Mouse (Mus musculus): ENCODE measurements around the gene Gse1. TPM values are rescaled to one million over a fixed set of nuclear protein-coding genes. Genes with fewer than 3 reads are reported as not detected.
A peak's percentile ranks its signal among the peaks of the same experiment; 100 is the strongest.

Gse1 gene
- polyA plus RNA-seq, 1 experiment from 2014 or later: 6.8 TPM

- H3K4me2 ChIP-seq: no peak overlapping the region
- H3K27ac ChIP-seq: no peak overlapping the region
- no peak overlapping the region for H3K9ac ChIP-seq
These were observed 322.2 kb downstream of the Gse1 start for GRCm38 (mm10) chr8:120550430-120550829.

DNA sequence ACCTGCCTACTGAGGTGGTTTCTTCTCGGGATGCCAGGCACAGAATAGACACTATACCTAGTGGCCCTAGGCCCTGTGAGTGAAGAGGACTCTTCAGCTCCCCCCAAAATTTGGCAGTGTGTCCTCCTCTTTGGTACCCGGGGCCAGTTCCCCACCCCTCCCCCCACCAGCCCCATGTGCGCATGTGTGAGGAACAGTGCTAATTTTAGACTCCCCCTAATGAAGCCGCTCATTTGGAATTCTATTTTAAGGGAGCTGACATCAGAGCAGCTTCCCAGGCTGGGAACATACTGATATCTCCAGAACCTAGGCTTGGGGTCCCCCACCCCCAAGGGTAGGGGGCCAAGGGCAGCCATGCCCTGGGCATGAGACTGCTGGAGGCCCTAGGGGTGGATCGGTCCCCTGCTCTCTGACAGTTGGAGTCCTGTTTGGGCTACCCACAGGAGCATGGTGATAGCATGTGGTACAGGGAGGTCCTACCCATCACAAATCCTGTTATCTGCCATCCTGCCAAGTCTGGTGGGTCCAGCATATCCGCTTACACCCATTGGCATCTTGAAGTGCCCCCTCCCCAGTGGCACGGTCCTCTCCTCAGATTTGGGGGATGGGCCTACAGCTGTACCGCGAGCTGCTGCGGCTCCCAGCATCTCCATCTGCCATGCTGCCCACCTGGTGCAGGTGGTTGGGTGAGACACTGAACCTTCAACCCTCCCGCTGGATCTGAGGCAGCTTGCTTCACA lies 322.9 kb downstream of the Gse1 start:
- Histone ChIP-seq H3K4me2 (no peak overlapping the region), H3K4me1 (peaks cover 64% of the 10 kb centered on the region), H3K9ac (no peak overlapping the region), H3K4me3 (no peak overlapping the region), H3K27me3 (no peaks in the 10 kb centered on the region), H3K36me3 (peaks cover 4% of the 10 kb centered on the region), H3K27ac (no peak overlapping the region), H3K9me3 (no peaks in the 10 kb centered on the region)
- WGBS: 70% methylated on average over 11 of the region's 11 CpGs
- ATAC-seq (ENCODE audit: insufficient number of reproducible peaks, low FRiP score, low TSS enrichment, low read depth): no peak

More at GRCm38 (mm10) chr8:120550430-120550829, 322.2 kb downstream of the Gse1 start:
- 30% methylated on average over 12 of the region's 12 CpGs for WGBS
- Histone ChIP-seq H3K27me3 (no peaks in the 10 kb centered on the region), H3K4me1 (peaks cover 62% of the 10 kb centered on the region), H3K9me3 (no peaks in the 10 kb centered on the region), H3K4me3 (no peak overlapping the region), H3K36me3 (peaks cover 4% of the 10 kb centered on the region)
- ATAC-seq (ENCODE audit: insufficient number of reproducible peaks, low FRiP score, low TSS enrichment, low read depth): no peak

DNA sequence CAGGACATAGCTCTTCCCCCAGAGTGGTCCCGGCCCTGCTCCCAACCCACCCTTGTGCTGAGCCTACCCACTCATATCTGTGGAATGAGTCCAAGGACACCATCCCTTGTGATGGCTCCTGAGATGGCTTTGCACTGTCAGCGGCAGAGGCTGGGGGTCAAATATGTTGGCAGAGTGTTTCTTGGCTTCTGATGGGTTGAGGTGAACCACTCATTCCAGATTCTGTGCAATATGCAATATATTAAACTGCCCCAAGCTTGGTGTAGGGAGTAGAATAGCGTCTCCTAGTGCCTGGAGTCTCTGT lies 323.4 kb downstream of the Gse1 start:
- peaks cover 64% of the 10 kb centered on the region for H3K4me1 ChIP-seq
- H3K27ac ChIP-seq: no peak overlapping the region
- ATAC-seq (ENCODE audit: insufficient number of reproducible peaks, low FRiP score, low TSS enrichment, low read depth): no peak
- H3K4me3 ChIP-seq: no peak overlapping the region
- no peak overlapping the region for H3K9ac ChIP-seq
- 92% methylated on average over 3 of the region's 3 CpGs for WGBS
- no peaks in the 10 kb centered on the region for H3K9me3 ChIP-seq
- H3K36me3 ChIP-seq: peaks cover 4% of the 10 kb centered on the region
- no peak overlapping the region for H3K4me2 ChIP-seq
- no peaks in the 10 kb centered on the region for H3K27me3 ChIP-seq

GRCm38 (mm10) chr8:120552509-120552908 lies 324.3 kb downstream of the Gse1 start:
- no peaks in the 10 kb centered on the region for H3K27me3 ChIP-seq
- 88% methylated on average over 11 of the region's 11 CpGs for WGBS
- ATAC-seq (ENCODE audit: insufficient number of reproducible peaks, low FRiP score, low TSS enrichment, low read depth): no peak
- H3K4me1 ChIP-seq: peaks cover 64% of the 10 kb centered on the region
- H3K4me2 ChIP-seq: no peak overlapping the region
- no peak overlapping the region for H3K27ac ChIP-seq
- no peak overlapping the region for H3K9ac ChIP-seq
- H3K9me3 ChIP-seq: no peaks in the 10 kb centered on the region
- no peak overlapping the region for H3K4me3 ChIP-seq
- peaks cover 4% of the 10 kb centered on the region for H3K36me3 ChIP-seq

- H3K27ac ChIP-seq: no peak overlapping the region
- no peaks in the 10 kb centered on the region for H3K9me3 ChIP-seq
- WGBS: 90% methylated on average over 24 of the region's 24 CpGs
- ATAC-seq (ENCODE audit: insufficient number of reproducible peaks, low FRiP score, low TSS enrichment, low read depth): no peak
- no peak overlapping the region for H3K4me3 ChIP-seq
- H3K36me3 ChIP-seq: peaks cover 4% of the 10 kb centered on the region
- no peak overlapping the region for H3K9ac ChIP-seq
- H3K4me1 ChIP-seq: peaks cover 63% of the 10 kb centered on the region
- H3K27me3 ChIP-seq: no peaks in the 10 kb centered on the region
- H3K4me2 ChIP-seq: no peak overlapping the region
These were observed 325.3 kb downstream of the Gse1 start for GRCm38 (mm10) chr8:120553441-120554123.

DNA sequence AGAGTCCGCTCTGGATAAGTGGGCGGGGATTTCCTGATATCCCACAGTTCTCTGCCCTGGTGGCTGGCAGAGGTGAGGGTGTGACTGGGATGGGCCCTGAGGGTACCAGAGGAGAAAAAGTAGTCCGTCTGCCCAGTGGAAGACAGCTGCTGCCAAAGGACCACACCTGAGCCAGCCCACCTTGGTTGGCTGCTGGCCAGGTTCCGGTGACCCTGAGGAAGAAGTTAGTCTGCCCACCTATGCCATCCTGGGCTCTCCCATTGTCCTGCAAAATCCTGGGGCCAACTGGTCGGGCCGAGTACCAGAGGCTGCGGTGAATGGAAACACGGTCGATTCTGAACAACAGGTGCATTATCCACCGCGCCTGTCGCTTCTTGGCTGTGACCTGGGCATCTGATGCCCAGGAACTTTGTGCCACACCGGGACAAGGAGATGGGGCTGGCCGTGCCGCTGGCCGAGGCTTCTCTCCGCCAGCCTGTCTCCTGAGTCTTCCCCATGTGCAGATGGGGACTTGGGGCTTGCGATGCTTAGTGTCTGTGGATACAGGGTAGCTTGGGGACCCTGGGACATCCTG lies 326.3 kb downstream of the Gse1 start:
- Histone ChIP-seq H3K9ac (no peak overlapping the region), H3K36me3 (peaks cover 4% of the 10 kb centered on the region), H3K4me2 (no peak overlapping the region), H3K4me1 (peaks cover 63% of the 10 kb centered on the region), H3K27ac (no peak overlapping the region), H3K9me3 (no peaks in the 10 kb centered on the region), H3K4me3 (no peak overlapping the region), H3K27me3 (no peaks in the 10 kb centered on the region)
- ATAC-seq (ENCODE audit: insufficient number of reproducible peaks, low FRiP score, low TSS enrichment, low read depth): no peak
- 90% methylated on average over 18 of the region's 18 CpGs for WGBS

DNA sequence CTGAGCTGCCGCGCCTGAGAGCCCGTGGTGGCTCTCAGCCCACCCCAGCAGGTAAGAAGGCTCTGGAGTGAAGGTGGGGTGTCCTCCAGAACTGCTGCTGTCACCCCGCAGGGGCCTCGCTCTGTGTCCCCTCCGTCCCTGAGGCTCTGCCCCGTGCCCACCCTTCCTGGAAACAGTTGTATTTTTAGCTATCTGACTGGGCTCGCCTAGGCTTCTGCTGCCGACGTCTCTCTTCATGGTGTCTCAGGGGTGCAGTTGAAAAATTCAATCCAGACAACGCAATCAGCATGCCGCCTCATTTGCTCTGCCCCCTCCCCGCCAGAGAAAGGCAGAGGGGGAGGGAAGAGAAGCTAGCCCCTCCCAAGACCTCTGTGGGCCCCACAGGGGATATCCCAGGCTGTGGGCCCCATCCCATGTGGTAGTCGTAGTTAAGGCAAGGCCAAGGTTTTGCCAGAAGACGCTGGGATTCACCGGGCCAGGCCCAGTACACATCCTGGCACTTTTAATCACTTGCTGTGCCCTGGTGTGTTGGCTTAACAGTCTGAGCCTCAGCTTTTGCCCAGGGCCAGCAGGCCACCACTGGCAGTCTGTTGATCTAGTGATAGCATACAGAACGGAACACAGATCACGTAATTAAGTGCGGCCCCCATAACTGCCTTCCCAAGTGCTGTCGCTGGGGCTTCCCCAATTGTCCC lies 328.1 kb downstream of the Gse1 start:
- no peak overlapping the region for H3K4me2 ChIP-seq
- H3K4me3 ChIP-seq: no peak overlapping the region
- no peak for ATAC-seq (ENCODE audit: insufficient number of reproducible peaks, low FRiP score, low TSS enrichment, low read depth)
- H3K9me3 ChIP-seq: no peaks in the 10 kb centered on the region
- peak overlapping the region; percentile 58 for H3K27ac ChIP-seq
- peaks cover 4% of the 10 kb centered on the region for H3K36me3 ChIP-seq
- peaks cover 55% of the 10 kb centered on the region for H3K4me1 ChIP-seq
- H3K27me3 ChIP-seq: no peaks in the 10 kb centered on the region
- H3K9ac ChIP-seq: no peak overlapping the region
- 43% methylated on average over 20 of the region's 20 CpGs for WGBS

DNA sequence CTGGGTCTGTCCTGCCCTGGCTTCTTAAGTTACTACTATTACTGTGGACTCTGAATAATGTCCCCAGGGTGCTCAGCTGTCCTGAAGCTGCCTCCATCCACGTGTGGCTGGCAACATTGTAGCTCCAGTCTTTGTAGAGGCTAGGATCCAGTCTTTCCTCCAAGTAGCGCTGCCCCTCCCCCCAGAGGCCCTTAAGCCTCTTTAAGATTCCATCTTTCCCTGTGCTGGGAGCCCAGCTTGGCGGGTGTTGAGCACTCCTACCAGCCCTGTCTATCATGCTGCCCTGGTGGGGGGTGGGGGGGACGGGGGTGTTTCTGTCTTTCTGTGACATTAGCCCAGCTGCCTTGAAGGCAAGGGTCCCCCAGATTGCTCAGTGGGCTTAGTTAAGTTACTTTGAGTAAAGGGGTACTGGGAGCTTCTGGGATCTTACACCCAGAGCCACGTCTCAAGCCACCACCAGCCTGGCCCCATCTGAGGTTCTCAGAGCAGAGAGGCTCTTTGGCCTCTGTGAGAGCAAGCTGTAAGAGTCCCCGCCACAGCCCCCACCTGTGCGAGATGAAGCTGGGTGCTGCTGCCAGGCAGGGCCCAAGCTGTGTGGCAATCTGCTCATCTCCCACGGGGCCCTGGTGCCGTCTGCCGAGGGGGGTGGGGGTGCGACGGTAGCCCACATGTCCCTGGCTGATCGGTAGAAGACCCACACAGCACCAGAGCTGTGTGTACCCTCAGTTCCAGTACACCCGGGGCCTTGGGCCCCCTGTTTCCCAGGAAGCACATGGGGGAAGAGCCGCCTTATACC lies 329.1 kb downstream of the Gse1 start:
- Histone ChIP-seq H3K9ac (no peak overlapping the region), H3K27ac (no peak overlapping the region), H3K4me2 (no peak overlapping the region), H3K9me3 (no peaks in the 10 kb centered on the region), H3K27me3 (no peaks in the 10 kb centered on the region), H3K36me3 (peaks cover 4% of the 10 kb centered on the region), H3K4me1 (peaks cover 60% of the 10 kb centered on the region), H3K4me3 (no peak overlapping the region)
- 62% methylated on average over 15 of the region's 15 CpGs for WGBS
- no peak for ATAC-seq (ENCODE audit: insufficient number of reproducible peaks, low FRiP score, low TSS enrichment, low read depth)

DNA sequence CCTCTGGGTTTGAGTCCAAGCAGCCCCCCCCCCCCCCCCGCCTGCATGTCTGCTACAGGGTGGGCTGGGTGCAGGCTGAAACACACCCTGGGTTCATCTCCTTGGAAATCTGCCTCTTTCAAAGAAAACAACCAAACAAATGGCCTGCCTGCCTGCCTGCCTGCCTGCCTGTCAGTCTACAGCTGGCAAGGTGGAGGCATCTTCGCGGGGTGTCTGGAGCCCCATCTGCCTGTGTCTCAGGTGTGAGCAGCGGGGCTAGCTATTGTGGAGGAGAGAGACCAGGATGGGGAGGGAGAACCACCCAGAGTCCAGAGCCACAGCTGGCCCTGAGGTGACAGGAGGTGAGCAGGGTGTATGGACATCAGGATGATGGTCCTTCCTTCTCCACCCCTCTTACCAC lies 329.9 kb downstream of the Gse1 start:
- Histone ChIP-seq H3K9ac (no peak overlapping the region), H3K27ac (no peak overlapping the region), H3K9me3 (no peaks in the 10 kb centered on the region), H3K27me3 (no peaks in the 10 kb centered on the region), H3K4me2 (no peak overlapping the region), H3K4me3 (no peak overlapping the region), H3K4me1 (peaks cover 66% of the 10 kb centered on the region), H3K36me3 (peaks cover 4% of the 10 kb centered on the region)
- 64% methylated on average over 3 of the region's 4 CpGs for WGBS
- no peak for ATAC-seq (ENCODE audit: insufficient number of reproducible peaks, low FRiP score, low TSS enrichment, low read depth)

- 27% methylated on average over 11 of the region's 11 CpGs for WGBS
- Histone ChIP-seq H3K4me1 (peaks cover 81% of the 10 kb centered on the region), H3K4me2 (no peak overlapping the region), H3K9ac (no peak overlapping the region), H3K27me3 (no peaks in the 10 kb centered on the region), H3K9me3 (no peaks in the 10 kb centered on the region), H3K27ac (no peak overlapping the region), H3K4me3 (no peak overlapping the region), H3K36me3 (peaks cover 1% of the 10 kb centered on the region)
- no peak for ATAC-seq (ENCODE audit: insufficient number of reproducible peaks, low FRiP score, low TSS enrichment, low read depth)
These were observed 331.4 kb downstream of the Gse1 start for GRCm38 (mm10) chr8:120559654-120560053.

GRCm38 (mm10) chr8:120560535-120560934 lies 332.3 kb downstream of the Gse1 start:
- H3K9me3 ChIP-seq: no peaks in the 10 kb centered on the region
- no peaks in the 10 kb centered on the region for H3K36me3 ChIP-seq
- ATAC-seq (ENCODE audit: insufficient number of reproducible peaks, low FRiP score, low TSS enrichment, low read depth): no peak
- H3K9ac ChIP-seq: no peak overlapping the region
- no peak overlapping the region for H3K4me3 ChIP-seq
- no peak overlapping the region for H3K27ac ChIP-seq
- peaks cover 88% of the 10 kb centered on the region for H3K4me1 ChIP-seq
- no peaks in the 10 kb centered on the region for H3K27me3 ChIP-seq
- H3K4me2 ChIP-seq: no peak overlapping the region
- 75% methylated on average over 5 of the region's 5 CpGs for WGBS

Measured in limb, embryonic 15.5 days (tissue).